Mouse (Mus musculus) neural tube, embryonic 15.5 days (tissue): Measurements from ENCODE around the gene Plekho1. TPM values are rescaled to one million over a fixed set of nuclear protein-coding genes. Genes with fewer than 3 reads are reported as not detected.
"Not testable (repeated sequence)": the region's sequence is repeated elsewhere in the genome, so short reads cannot be mapped to it uniquely, and the experiment has no call there.

Source experiments
- ATAC-seq: fragments of 200-750 bp; cut with Nextera tagmentation; 2 replicates; pipeline ENCODE4 v1.8.0; 2017; ENCODE audit warnings: mild to moderate bottlenecking, moderate TSS enrichment, moderate library complexity; ENCODE audit not compliant: low FRiP score
- H3K27ac ChIP-seq: fragments of 300-500 bp; sonication (generic); replicated peaks from 2 replicates; pipeline ENCODE4 v1.5.1; 2015; ENCODE audit warnings: mild to moderate bottlenecking, inconsistent platforms
- H3K27me3 ChIP-seq: fragments of 300-500 bp; sonication (generic); replicated peaks from 2 replicates; pipeline ENCODE4 v1.6.1; 2015; ENCODE audit warnings: inconsistent platforms
- H3K36me3 ChIP-seq: fragments of 300-500 bp; sonication (generic); 2 replicates; pipeline ENCODE4 v1.6.1; 2015; ENCODE audit warnings: inconsistent platforms
- H3K4me1 ChIP-seq: fragments of 300-500 bp; sonication (generic); 2 replicates; pipeline ENCODE4 v1.6.1; 2015; ENCODE audit warnings: inconsistent platforms
- H3K4me2 ChIP-seq: fragments of 300-500 bp; sonication (generic); 2 replicates; pipeline ENCODE4 v1.6.1; 2015; ENCODE audit warnings: inconsistent platforms, mild to moderate bottlenecking, moderate library complexity
- H3K4me3 ChIP-seq: fragments of 300-500 bp; sonication (generic); replicated peaks from 2 replicates; pipeline ENCODE4 v1.5.1; 2015; ENCODE audit warnings: mild to moderate bottlenecking, inconsistent platforms
- H3K9ac ChIP-seq: fragments of 300-500 bp; sonication (generic); replicated peaks from 2 replicates; pipeline ENCODE4 v1.6.1; 2015; ENCODE audit warnings: mild to moderate bottlenecking, inconsistent platforms
- H3K9me3 ChIP-seq: fragments of 300-500 bp; sonication (generic); replicated peaks from 2 replicates; pipeline ENCODE4 v1.6.1; 2016; ENCODE audit warnings: inconsistent platforms
- WGBS: fragments of 180-500 bp; shearing (Covaris S2); methylation state at CpG from one replicate; pipeline ENCODE4 v1.1.7; 2015; ENCODE audit warnings: mixed read lengths; 5-methylcytosine and 5-hydroxymethylcytosine counted together
- polyA plus RNA-seq: library from polyadenylated mRNA; unstranded; fragments of >200 nt; fragmentation: Nextera tagmentation; extraction: Ambion mirVana; gene quantifications from 2 replicates; pipeline ENCODE4 v1.2.1, GENCODE M21; 2015

The Plekho1 gene
- polyA plus RNA-seq, 1 experiment from 2014 or later = 48.6 TPM

GRCm38 (mm10) chr3:95972873-95973634 lies 22.7 kb downstream of the Plekho1 start:
- Histone ChIP-seq H3K4me2 (peak overlapping the region; percentile 63), H3K9me3 (no peaks in the 10 kb centered on the region), H3K27me3 (no peaks in the 10 kb centered on the region), H3K27ac (peak overlapping the region; percentile 66), H3K9ac (peak overlapping the region; percentile 47), H3K4me3 (peak overlapping the region; percentile 33), H3K4me1 (peaks cover 10% of the 10 kb centered on the region), H3K36me3 (no peaks in the 10 kb centered on the region)
- peak; percentile 93 for ATAC-seq
- 2% methylated on average over 34 of the region's 34 CpGs for WGBS

GRCm38 (mm10) chr3:95972251-95972872 lies 23.4 kb downstream of the Plekho1 start:
- Histone ChIP-seq H3K4me3 (peak overlapping the region; percentile 33), H3K4me2 (peak overlapping the region; percentile 63), H3K27ac (peak overlapping the region; percentile 66), H3K4me1 (peaks cover 10% of the 10 kb centered on the region), H3K27me3 (no peaks in the 10 kb centered on the region), H3K9ac (peak overlapping the region; percentile 47), H3K9me3 (no peaks in the 10 kb centered on the region), H3K36me3 (no peaks in the 10 kb centered on the region)
- whole genome bisulfite sequencing = 71% methylated on average over 12 of the region's 12 CpGs
- no peak for ATAC-seq

GRCm38 (mm10) chr3:95970661-95971060 lies 25.1 kb downstream of the Plekho1 start:
- H3K36me3 ChIP-seq, H3K27me3 ChIP-seq, H3K9me3 ChIP-seq, H3K27ac ChIP-seq, H3K4me3 ChIP-seq, H3K4me2 ChIP-seq, H3K9ac ChIP-seq, ATAC-seq: not testable (repeated sequence)
- H3K4me1 ChIP-seq = peaks cover 16% of the 10 kb centered on the region
- whole genome bisulfite sequencing = 61% methylated on average over 7 of the region's 7 CpGs

GRCm38 (mm10) chr3:95969277-95969676 lies 26.5 kb downstream of the Plekho1 start:
- ATAC-seq = no peak
- H3K36me3 ChIP-seq = no peaks in the 10 kb centered on the region
- H3K27me3 ChIP-seq = no peaks in the 10 kb centered on the region
- H3K27ac ChIP-seq = no peak overlapping the region
- H3K4me3 ChIP-seq = no peak overlapping the region
- no peak overlapping the region for H3K4me2 ChIP-seq
- H3K9me3 ChIP-seq = no peaks in the 10 kb centered on the region
- peaks cover 16% of the 10 kb centered on the region for H3K4me1 ChIP-seq
- 86% methylated on average over 1 of the region's 1 CpGs for WGBS
- no peak overlapping the region for H3K9ac ChIP-seq

GRCm38 (mm10) chr3:95965518-95966451 lies 30.0 kb downstream of the Plekho1 start:
- H3K9me3 ChIP-seq = no peaks in the 10 kb centered on the region
- H3K9ac ChIP-seq = peak overlapping the region; percentile 41; the same call in 1 of the 2 replicates
- H3K4me1 ChIP-seq = peaks cover 6% of the 10 kb centered on the region
- peak overlapping the region; percentile 28 for H3K4me3 ChIP-seq
- peak; percentile 68 for ATAC-seq
- 11% methylated on average over 7 of the region's 7 CpGs for WGBS
- no peaks in the 10 kb centered on the region for H3K27me3 ChIP-seq
- H3K27ac ChIP-seq = no peak overlapping the region
- peak overlapping the region; percentile 55 for H3K4me2 ChIP-seq
- no peaks in the 10 kb centered on the region for H3K36me3 ChIP-seq

- Histone ChIP-seq H3K9me3 (no peaks in the 10 kb centered on the region), H3K4me2 (no peak overlapping the region), H3K27me3 (no peaks in the 10 kb centered on the region), H3K4me3 (no peak overlapping the region), H3K36me3 (no peaks in the 10 kb centered on the region), H3K4me1 (peaks cover 6% of the 10 kb centered on the region), H3K9ac (no peak overlapping the region), H3K27ac (no peak overlapping the region)
- no peak for ATAC-seq
- WGBS = 47% methylated on average over 4 of the region's 4 CpGs
Measured at GRCm38 (mm10) chr3:95963681-95964080, 32.1 kb downstream of the Plekho1 start.

GRCm38 (mm10) chr3:95963230-95963629 lies 32.6 kb downstream of the Plekho1 start:
- Histone ChIP-seq H3K4me3 (no peak overlapping the region), H3K27ac (no peak overlapping the region), H3K9me3 (no peaks in the 10 kb centered on the region), H3K36me3 (no peaks in the 10 kb centered on the region), H3K27me3 (no peaks in the 10 kb centered on the region), H3K9ac (no peak overlapping the region), H3K4me2 (no peak overlapping the region), H3K4me1 (peaks cover 6% of the 10 kb centered on the region)
- no peak for ATAC-seq
- 55% methylated on average over 2 of the region's 2 CpGs for WGBS

GRCm38 (mm10) chr3:95962182-95962581 lies 33.6 kb downstream of the Plekho1 start:
- WGBS = 88% methylated on average over 8 of the region's 8 CpGs
- H3K4me3 ChIP-seq = not testable (repeated sequence)

GRCm38 (mm10) chr3:95959807-95960206 lies 36.0 kb downstream of the Plekho1 start:
- Histone ChIP-seq H3K4me2 (no peak overlapping the region), H3K27me3 (no peaks in the 10 kb centered on the region), H3K9me3 (no peaks in the 10 kb centered on the region), H3K4me1 (no peaks in the 10 kb centered on the region), H3K4me3 (no peak overlapping the region), H3K36me3 (no peaks in the 10 kb centered on the region), H3K9ac (no peak overlapping the region), H3K27ac (no peak overlapping the region)
- WGBS = 97% methylated on average over 1 of the region's 1 CpGs
- ATAC-seq = no peak

More at GRCm38 (mm10) chr3:95962182-95962581, 33.6 kb downstream of the Plekho1 start:
- not testable (repeated sequence) for H3K27ac ChIP-seq, H3K9me3 ChIP-seq, H3K9ac ChIP-seq, H3K4me2 ChIP-seq, H3K27me3 ChIP-seq, H3K36me3 ChIP-seq, ATAC-seq, H3K4me1 ChIP-seq

- WGBS = 84% methylated on average over 5 of the region's 5 CpGs
- ATAC-seq = no peak
Measured at GRCm38 (mm10) chr3:95959082-95959481, 36.7 kb downstream of the Plekho1 start.

GRCm38 (mm10) chr3:95957359-95958148 lies 38.2 kb downstream of the Plekho1 start:
- no peak for ATAC-seq
- Histone ChIP-seq H3K4me3 (no peak overlapping the region), H3K36me3 (no peaks in the 10 kb centered on the region), H3K4me2 (no peak overlapping the region), H3K4me1 (no peaks in the 10 kb centered on the region), H3K27ac (no peak overlapping the region), H3K9me3 (no peaks in the 10 kb centered on the region), H3K9ac (no peak overlapping the region), H3K27me3 (no peaks in the 10 kb centered on the region)
- WGBS = 70% methylated on average over 8 of the region's 8 CpGs

More at GRCm38 (mm10) chr3:95959082-95959481, 36.7 kb downstream of the Plekho1 start:
- H3K36me3 ChIP-seq = no peaks in the 10 kb centered on the region
- H3K27me3 ChIP-seq = no peaks in the 10 kb centered on the region
- no peaks in the 10 kb centered on the region for H3K4me1 ChIP-seq
- H3K27ac ChIP-seq = no peak overlapping the region
- H3K9me3 ChIP-seq = no peaks in the 10 kb centered on the region
- no peak overlapping the region for H3K4me2 ChIP-seq
- H3K4me3 ChIP-seq = no peak overlapping the region
- no peak overlapping the region for H3K9ac ChIP-seq
